Mouse (Mus musculus) hindbrain, embryonic 16.5 days (tissue): ENCODE results near the gene Rasgrp2. TPM values are rescaled to one million over a fixed set of nuclear protein-coding genes. Genes with fewer than 3 reads are reported as not detected.

Experiments used
- ATAC-seq: fragments of 200-750 bp; cut with Nextera tagmentation; 2 replicates; pipeline ENCODE4 v1.8.0; 2017; ENCODE audit warnings: moderate TSS enrichment, moderate library complexity
- H3K27ac ChIP-seq: fragments of 300-500 bp; sonication (generic); 2 replicates; pipeline ENCODE4 v1.5.1; 2014; ENCODE audit warnings: low read depth, mild to moderate bottlenecking, control low read depth, low read length, moderate library complexity
- H3K27me3 ChIP-seq: fragments of 300-500 bp; sonication (generic); replicated peaks from 2 replicates; pipeline ENCODE4 v1.6.1; 2014; ENCODE audit warnings: low read length; ENCODE audit not compliant: control insufficient read depth, insufficient read depth
- H3K36me3 ChIP-seq: fragments of 300-500 bp; sonication (generic); 2 replicates; pipeline ENCODE4 v1.6.1; 2014; ENCODE audit warnings: mild to moderate bottlenecking, low read length, moderate library complexity, mixed read lengths; ENCODE audit not compliant: control insufficient read depth, insufficient read depth
- H3K4me1 ChIP-seq: fragments of 300-500 bp; sonication (generic); 2 replicates; pipeline ENCODE4 v1.6.1; 2014; ENCODE audit warnings: low read depth, low read length; ENCODE audit not compliant: control insufficient read depth, insufficient read depth
- H3K4me2 ChIP-seq: fragments of 300-500 bp; sonication (generic); 2 replicates; pipeline ENCODE4 v1.6.1; 2014; ENCODE audit warnings: mild to moderate bottlenecking, low read length, control low read depth, moderate library complexity
- H3K4me3 ChIP-seq: fragments of 300-500 bp; sonication (generic); 2 replicates; pipeline ENCODE4 v1.5.1; 2014; ENCODE audit warnings: mild to moderate bottlenecking, low read length, control low read depth, moderate library complexity
- H3K9ac ChIP-seq: fragments of 300-500 bp; sonication (generic); 2 replicates; pipeline ENCODE4 v1.6.1; 2014; ENCODE audit warnings: low read depth, mild to moderate bottlenecking, control low read depth, low read length, moderate library complexity
- H3K9me3 ChIP-seq: fragments of 300-500 bp; sonication (generic); 2 replicates; pipeline ENCODE4 v1.6.1; 2014; ENCODE audit warnings: mild to moderate bottlenecking, low read length, moderate library complexity; ENCODE audit not compliant: control insufficient read depth
- WGBS: fragments of 180-500 bp; shearing (Covaris S2); extraction: QIAGEN DNeasy Blood & Tissue Kit; methylation state at CpG from one replicate; pipeline ENCODE4 v1.1.7; 2014; 5-methylcytosine and 5-hydroxymethylcytosine counted together
- polyA plus RNA-seq: library from polyadenylated mRNA; unstranded; fragments of >200 nt; fragmentation: Nextera tagmentation; extraction: Ambion mirVana; gene quantifications from 2 replicates; pipeline ENCODE4 v1.2.1, GENCODE M21; 2015

Rasgrp2 gene
- polyA plus RNA-seq, 1 experiment from 2014 or later = 232 TPM

GRCm38 (mm10) chr19:6388006-6388405, 11.1 kb upstream of the Rasgrp2 start:
- 78% methylated on average over 13 of the region's 13 CpGs for WGBS

GRCm38 (mm10) chr19:6389803-6390202, 9.3 kb upstream of the Rasgrp2 start:
- ATAC-seq = peak; percentile 55
- H3K4me2 ChIP-seq = peak overlapping the region; percentile 64
- no peaks in the 10 kb centered on the region for H3K36me3 ChIP-seq
- WGBS = 11% methylated on average over 16 of the region's 16 CpGs
- 0 out of 2 replicates have a peak, but pooled peaks cover 2% of the 10 kb centered on the region for H3K4me1 ChIP-seq
- H3K4me3 ChIP-seq = peak overlapping the region; percentile 35
- H3K27ac ChIP-seq = no peak overlapping the region
- H3K9me3 ChIP-seq = no peaks in the 10 kb centered on the region
- H3K9ac ChIP-seq = peak overlapping the region; percentile 56
- H3K27me3 ChIP-seq = no peaks in the 10 kb centered on the region

More at GRCm38 (mm10) chr19:6388006-6388405, 11.1 kb upstream of the Rasgrp2 start:
- Histone ChIP-seq H3K4me2 (no peak overlapping the region), H3K4me1 (0 out of 2 replicates have a peak, but pooled peaks cover 8% of the 10 kb centered on the region), H3K27me3 (no peaks in the 10 kb centered on the region), H3K9ac (no peak overlapping the region), H3K4me3 (no peak overlapping the region), H3K36me3 (no peaks in the 10 kb centered on the region), H3K9me3 (no peaks in the 10 kb centered on the region), H3K27ac (no peak overlapping the region)
- no peak for ATAC-seq

GRCm38 (mm10) chr19:6390251-6390650, 8.9 kb upstream of the Rasgrp2 start:
- Histone ChIP-seq H3K36me3 (no peaks in the 10 kb centered on the region), H3K4me2 (peak overlapping the region; percentile 64), H3K9me3 (no peaks in the 10 kb centered on the region), H3K27me3 (no peaks in the 10 kb centered on the region), H3K9ac (peak overlapping the region; percentile 56; the same call in 1 of the 2 replicates), H3K4me1 (0 out of 2 replicates have a peak, but pooled peaks cover 2% of the 10 kb centered on the region), H3K4me3 (no peak overlapping the region), H3K27ac (no peak overlapping the region)
- WGBS = 73% methylated on average over 6 of the region's 6 CpGs
- no peak for ATAC-seq

GRCm38 (mm10) chr19:6392743-6393393, 6.3 kb upstream of the Rasgrp2 start:
- no peak overlapping the region for H3K4me3 ChIP-seq
- no peaks in the 10 kb centered on the region for H3K27me3 ChIP-seq
- H3K9me3 ChIP-seq = no peaks in the 10 kb centered on the region
- no peak overlapping the region for H3K4me2 ChIP-seq
- no peak for ATAC-seq
- H3K4me1 ChIP-seq = 0 out of 2 replicates have a peak, but pooled peaks cover 2% of the 10 kb centered on the region
- H3K36me3 ChIP-seq = no peaks in the 10 kb centered on the region
- 95% methylated on average over 14 of the region's 14 CpGs for WGBS
- H3K9ac ChIP-seq = no peak overlapping the region
- H3K27ac ChIP-seq = no peak overlapping the region

- Histone ChIP-seq H3K4me2 (no peak overlapping the region), H3K9ac (no peak overlapping the region), H3K27ac (no peak overlapping the region), H3K27me3 (no peaks in the 10 kb centered on the region), H3K4me3 (no peak overlapping the region), H3K36me3 (no peaks in the 10 kb centered on the region), H3K4me1 (0 out of 2 replicates have a peak, but pooled peaks cover 2% of the 10 kb centered on the region), H3K9me3 (no peaks in the 10 kb centered on the region)
- no peak for ATAC-seq
- 95% methylated on average over 16 of the region's 16 CpGs for WGBS
These were observed 5.5 kb upstream of the Rasgrp2 start for GRCm38 (mm10) chr19:6393637-6394036.

DNA sequence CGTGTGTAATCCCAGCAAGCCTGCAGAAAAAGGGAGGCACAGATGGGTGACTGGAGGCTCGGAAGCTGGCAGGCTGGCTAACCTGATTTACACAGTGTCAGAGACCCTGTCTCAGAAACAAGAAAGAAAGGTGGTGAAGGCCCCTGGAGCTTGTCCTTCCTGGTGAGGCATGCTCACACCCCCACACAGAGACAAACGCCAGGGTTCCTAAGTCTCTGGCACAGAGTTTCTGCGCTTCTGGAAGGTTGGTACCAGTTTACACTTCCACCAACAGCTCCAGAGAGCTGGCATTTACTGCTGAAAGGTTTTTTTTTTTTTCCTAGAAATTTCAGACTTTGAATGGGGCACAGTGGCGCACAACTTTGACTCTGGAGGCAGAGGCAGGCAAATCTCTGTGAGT, 2.9 kb upstream of the Rasgrp2 start:
- Histone ChIP-seq H3K4me3 (no peak overlapping the region), H3K27ac (no peak overlapping the region), H3K36me3 (no peaks in the 10 kb centered on the region), H3K4me2 (no peak overlapping the region), H3K9ac (no peak overlapping the region), H3K4me1 (peaks cover 13% of the 10 kb centered on the region), H3K27me3 (no peaks in the 10 kb centered on the region), H3K9me3 (no peaks in the 10 kb centered on the region)
- 82% methylated on average over 5 of the region's 5 CpGs for WGBS
- ATAC-seq = no peak

GRCm38 (mm10) chr19:6397582-6398249, 1.4 kb upstream of the Rasgrp2 start:
- 83% methylated on average over 22 of the region's 22 CpGs for WGBS
- no peak overlapping the region for H3K4me3 ChIP-seq

GRCm38 (mm10) chr19:6398447-6399284, 474 bp upstream of the Rasgrp2 start:
- under 1% methylated on average over 39 of the region's 39 CpGs for WGBS
- Histone ChIP-seq H3K4me1 (peaks cover 24% of the 10 kb centered on the region), H3K4me2 (peak overlapping the region; percentile 99), H3K4me3 (peak overlapping the region; percentile 73), H3K9me3 (no peaks in the 10 kb centered on the region), H3K27ac (peak overlapping the region; percentile 87), H3K27me3 (no peaks in the 10 kb centered on the region), H3K36me3 (no peaks in the 10 kb centered on the region), H3K9ac (peak overlapping the region; percentile 86)
- peak; percentile 76 for ATAC-seq

More at GRCm38 (mm10) chr19:6397582-6398249, 1.4 kb upstream of the Rasgrp2 start:
- Histone ChIP-seq H3K9me3 (no peaks in the 10 kb centered on the region), H3K27ac (no peak overlapping the region), H3K9ac (no peak overlapping the region), H3K27me3 (no peaks in the 10 kb centered on the region), H3K4me1 (peaks cover 24% of the 10 kb centered on the region), H3K36me3 (no peaks in the 10 kb centered on the region), H3K4me2 (peak overlapping the region; percentile 99; the same call in 1 of the 2 replicates)
- no peak for ATAC-seq
